Comparison of ENCODE assay signal across 9 mouse cellular contexts in genomic region chr4:34049571-34050255, GRCm38 (mm10). TPM values are rescaled to one million over a fixed set of nuclear protein-coding genes. Genes with fewer than 3 reads are reported as not detected.
DNase-seq lines count a peak whose midpoint lies in the region; ATAC-seq and TF ChIP-seq lines count a peak whose summit lies in the region.
"Had no signal": no experiment of that assay in that cellular context is flagged by ENCODE, and none has a peak within 500 bp of the region (broad histone marks: within the 10 kb centered on the region; RNA-seq: fewer than 3 reads in every experiment).

Gene Spaca1 (minus strand): TSS chr4:34050191.

- H3K4me2 ChIP-seq in kidney, embryonic 15.5 days = peak within 1 kb of the TSS; percentile 57
- H3K4me2 ChIP-seq in forebrain, postnatal 0 days (ENCODE audit: low read depth) = peak within 1 kb of the TSS; percentile 46
- peak within 1 kb of the TSS; percentile 52 for H3K4me2 ChIP-seq in limb, embryonic 12.5 days
- H3K4me2 ChIP-seq in neural tube, embryonic 14.5 days (ENCODE audit: low read depth, low read length) = peak within 1 kb of the TSS; percentile 37

- H3K9me3 ChIP-seq in kidney, embryonic 15.5 days (replicated peaks) = no peaks in the 10 kb centered on the region
- no peaks in the 10 kb centered on the region for H3K9me3 ChIP-seq in forebrain, postnatal 0 days (ENCODE audit: low read length)
- H3K9me3 ChIP-seq in limb, embryonic 12.5 days = 0 out of 2 replicates have a peak, but pooled peaks cover 3% of the 10 kb centered on the region
- H3K9me3 ChIP-seq in neural tube, embryonic 14.5 days (ENCODE audit: control insufficient read depth, low read length) = no peaks in the 10 kb centered on the region

- H3K27me3 ChIP-seq in kidney, embryonic 15.5 days = no peaks in the 10 kb centered on the region
- H3K27me3 ChIP-seq in forebrain, postnatal 0 days (ENCODE audit: insufficient read depth, low read length) = no peaks in the 10 kb centered on the region
- no peaks in the 10 kb centered on the region; the same call in 1 of the 2 replicates for H3K27me3 ChIP-seq in limb, embryonic 12.5 days
- H3K27me3 ChIP-seq in neural tube, embryonic 14.5 days (ENCODE audit: control insufficient read depth, insufficient read depth, low read length) = no peaks in the 10 kb centered on the region
- H3K27me3 ChIP-seq: Patski had no signal

- ATAC-seq in kidney, embryonic 15.5 days (replicated peaks; ENCODE audit: low FRiP score) = peak; percentile 70
- no peak for ATAC-seq in forebrain, postnatal 0 days
- no peak for ATAC-seq in limb, embryonic 12.5 days (ENCODE audit: insufficient number of reproducible peaks, insufficient read depth, low FRiP score, low TSS enrichment, low read depth)
- no peak; the same call in 1 of the 2 replicates for ATAC-seq in neural tube, embryonic 14.5 days (ENCODE audit: low read depth)
- ATAC-seq: Patski had no signal

- 0 out of 2 replicates have a peak, but pooled peaks cover 4% of the 10 kb centered on the region for H3K4me1 ChIP-seq in kidney, embryonic 15.5 days
- no peaks in the 10 kb centered on the region for H3K4me1 ChIP-seq in forebrain, postnatal 0 days (ENCODE audit: insufficient read depth)
- H3K4me1 ChIP-seq in limb, embryonic 12.5 days (replicated peaks) = 0 out of 2 replicates have a peak, but pooled peaks cover 5% of the 10 kb centered on the region
- no peaks in the 10 kb centered on the region for H3K4me1 ChIP-seq in neural tube, embryonic 14.5 days (ENCODE audit: control insufficient read depth, insufficient read depth, low read length)

- no peak for TF ChIP-seq CTCF in forebrain, postnatal 0 days (IDR thresholded peaks at IDR 0.05; ENCODE audit: low read depth)

- H3K27ac ChIP-seq in kidney, embryonic 15.5 days = no peak within 1 kb of the TSS
- H3K27ac ChIP-seq in forebrain, postnatal 0 days (ENCODE audit: low read depth, low read length) = no peak within 1 kb of the TSS
- no peak within 1 kb of the TSS for H3K27ac ChIP-seq in limb, embryonic 12.5 days
- H3K27ac ChIP-seq in neural tube, embryonic 14.5 days (ENCODE audit: low read depth, low read length) = no peak within 1 kb of the TSS

- H3K4me3 ChIP-seq in kidney, embryonic 15.5 days (replicated peaks) = peak within 1 kb of the TSS; percentile 28
- 0 out of 2 replicates have a peak within 1 kb of the TSS, but pooled peaks have one; percentile 11 for H3K4me3 ChIP-seq in forebrain, postnatal 0 days (ENCODE audit: low read depth, low read length)
- peak within 1 kb of the TSS; percentile 31 for H3K4me3 ChIP-seq in limb, embryonic 12.5 days (replicated peaks)
- peak within 1 kb of the TSS; percentile 20; the same call in 1 of the 2 replicates for H3K4me3 ChIP-seq in neural tube, embryonic 14.5 days (ENCODE audit: low read depth, low read length)

- H3K9ac ChIP-seq in kidney, embryonic 15.5 days = no peak within 1 kb of the TSS
- H3K9ac ChIP-seq in forebrain, postnatal 0 days = peak within 1 kb of the TSS; percentile 43
- peak within 1 kb of the TSS; percentile 50; the same call in 1 of the 2 replicates for H3K9ac ChIP-seq in limb, embryonic 12.5 days (replicated peaks)
- peak within 1 kb of the TSS; percentile 39; the same call in 1 of the 2 replicates for H3K9ac ChIP-seq in neural tube, embryonic 14.5 days (replicated peaks; ENCODE audit: low read depth, low read length)

- H3K36me3 ChIP-seq in kidney, embryonic 15.5 days = no peaks in the 10 kb centered on the region
- H3K36me3 ChIP-seq in forebrain, postnatal 0 days (ENCODE audit: insufficient read depth) = no peaks in the 10 kb centered on the region
- no peaks in the 10 kb centered on the region for H3K36me3 ChIP-seq in limb, embryonic 12.5 days
- no peaks in the 10 kb centered on the region for H3K36me3 ChIP-seq in neural tube, embryonic 14.5 days (ENCODE audit: control insufficient read depth, insufficient read depth, low read length)

- DNase-seq in kidney, adult 18-20 months = no peak
- peak; percentile 10 for DNase-seq in cerebellum, adult 11-12 months
- no peak for DNase-seq in forebrain, postnatal 0 days
- DNase-seq in left cerebral cortex, adult 8-10 months (ENCODE audit: low spot score in 2 of 2) = no peak
- no peak for DNase-seq in right cerebral cortex, postnatal 36 days (ENCODE audit: low spot score in 2 of 2)

- WGBS in kidney, embryonic 15.5 days = 53% methylated on average over 46 of the region's 46 CpGs
- 42% methylated on average over 46 of the region's 46 CpGs for WGBS in forebrain, postnatal 0 days
- 41% methylated on average over 46 of the region's 46 CpGs for WGBS in limb, embryonic 12.5 days
- 52% methylated on average over 46 of the region's 46 CpGs for WGBS in neural tube, embryonic 14.5 days

RNA-seq across cellular contexts. Expression of gene Spaca1, which starts in this region (rescaled TPM):
- 1.7 TPM in 2 replicates for polyA plus RNA-seq in kidney, embryonic 15.5 days (2015; fragmentation: Nextera tagmentation; extraction: Ambion mirVana)
- 0.23 TPM in 1 of 2 replicates, not detected in the other for total RNA-seq in forebrain, postnatal 0 days (2014; rRNA removed)
- polyA plus RNA-seq in forebrain, postnatal 0 days (2015; fragmentation: Nextera tagmentation; extraction: Ambion mirVana) = 0.54 and 0.96 TPM in 2 replicates
- 1.9 and 3.0 TPM in 2 replicates for polyA plus RNA-seq in limb, embryonic 12.5 days (2016; fragmentation: Nextera tagmentation; extraction: Ambion mirVana)
- 0.28 and 0.66 TPM in 2 replicates for polyA plus RNA-seq in neural tube, embryonic 14.5 days (2014; fragmentation: Nextera tagmentation; extraction: Ambion mirVana)
- not detected for total RNA-seq in left cerebral cortex, adult 8-10 months (2022)
- polyA plus RNA-seq: Patski had no signal
